Mouse (Mus musculus): Measurements from ENCODE around the gene Spag7. TPM values are rescaled to one million over a fixed set of nuclear protein-coding genes. Genes with fewer than 3 reads are reported as not detected.

Spag7 gene
- total RNA-seq, 2 experiments from 2014 or later: 45.8 to 53.7 TPM

GRCm38 (mm10) chr11:70645461-70646258 is 23.6 kb downstream of the Spag7 start:
- DNase-seq (ENCODE audit: low spot score in 2 of 2): no peak

DNA sequence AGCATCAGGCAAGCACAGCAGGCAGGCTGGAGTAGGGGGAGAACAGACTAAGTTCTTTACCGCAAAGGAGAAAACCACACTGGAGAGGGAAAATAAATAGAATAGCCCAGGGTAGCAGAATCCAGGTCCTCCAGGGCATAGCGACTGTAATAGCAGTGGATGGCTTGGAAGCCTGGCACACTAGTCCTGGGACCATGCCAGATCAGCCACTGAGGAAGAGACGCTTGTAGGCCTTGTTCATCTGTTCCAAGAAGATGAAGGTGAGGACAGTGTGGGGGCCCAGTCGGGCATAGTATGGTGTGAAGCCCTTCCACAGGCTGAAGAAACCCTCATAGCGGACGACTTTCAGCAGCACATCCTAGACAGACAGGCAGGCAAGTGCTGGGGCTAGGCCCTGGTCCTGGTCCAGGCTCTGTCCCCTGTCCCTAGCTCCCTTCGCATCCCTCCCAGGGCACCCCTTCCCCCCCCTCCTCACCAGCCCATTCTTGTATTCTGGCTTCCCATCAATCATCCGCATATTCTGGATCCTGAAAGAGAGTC is 24.6 kb downstream of the Spag7 start:
- no peak for DNase-seq (ENCODE audit: low spot score in 2 of 2)

- no peak for DNase-seq (ENCODE audit: low spot score in 2 of 2)
Measured at GRCm38 (mm10) chr11:70643051-70643450, 26.2 kb downstream of the Spag7 start.

DNA sequence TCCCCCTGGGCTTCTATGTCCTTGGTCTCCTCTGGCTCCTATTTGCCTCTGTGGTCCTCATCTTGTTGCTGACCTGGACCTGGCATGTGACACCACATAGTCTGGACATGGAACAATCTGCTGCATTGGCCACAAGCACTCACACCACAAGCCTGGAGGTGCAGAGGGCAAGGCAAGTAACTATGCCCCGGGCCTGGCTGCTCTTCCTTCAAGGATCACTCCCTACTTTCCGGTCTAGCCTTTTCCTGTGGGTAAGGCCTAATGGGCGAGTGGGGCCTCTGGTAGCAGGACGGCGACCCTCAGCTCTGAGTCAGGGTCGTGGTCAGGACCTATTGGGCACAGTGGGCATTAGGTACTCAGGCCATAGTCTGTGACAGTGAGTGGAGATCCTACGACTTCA is 28.0 kb downstream of the Spag7 start:
- DNase-seq (ENCODE audit: low spot score in 2 of 2): no peak

- DNase-seq (ENCODE audit: low spot score in 2 of 2): no peak
Measured at GRCm38 (mm10) chr11:70639976-70640375, 29.2 kb downstream of the Spag7 start.

DNA sequence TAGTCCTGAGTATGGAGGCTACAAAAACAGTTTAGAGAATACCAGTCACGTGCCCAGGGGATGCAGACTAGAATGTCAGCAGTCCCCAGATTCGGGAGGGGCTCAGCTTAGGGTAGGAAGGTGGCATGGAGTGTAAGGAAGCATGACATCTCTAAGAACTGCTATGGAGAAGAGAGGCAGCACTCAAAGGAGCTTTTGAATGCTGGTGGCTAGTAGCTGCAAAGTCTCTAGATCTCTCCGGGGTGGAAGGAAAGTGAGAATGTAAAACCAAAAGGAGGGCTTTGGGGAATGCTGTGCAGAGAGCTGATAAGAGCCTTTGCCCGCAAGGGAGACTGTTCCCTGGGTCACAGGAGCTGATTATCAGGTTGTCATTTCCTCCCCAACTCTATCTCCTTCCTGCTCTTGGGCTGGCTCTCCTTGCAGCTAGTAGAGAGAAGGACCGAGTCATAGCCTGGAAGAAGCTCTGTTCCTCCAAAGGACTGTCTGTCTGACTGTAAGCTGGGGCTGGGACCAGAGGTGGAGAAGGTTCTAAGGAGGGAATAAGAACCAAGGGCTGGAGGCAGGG is 30.4 kb downstream of the Spag7 start, which contains the start of gene Gp1ba:
Gene Gp1ba, plus strand, starts transcription at position 409 of the 565 bp plus-strand sequence.
- DNase-seq (ENCODE audit: low spot score in 2 of 2): no peak

- DNase-seq (ENCODE audit: low spot score in 2 of 2): no peak
Measured at GRCm38 (mm10) chr11:70638293-70638692, 30.9 kb downstream of the Spag7 start.

GRCm38 (mm10) chr11:70637764-70638163 is 31.5 kb downstream of the Spag7 start:
- DNase-seq (ENCODE audit: low spot score in 2 of 2): no peak

DNA sequence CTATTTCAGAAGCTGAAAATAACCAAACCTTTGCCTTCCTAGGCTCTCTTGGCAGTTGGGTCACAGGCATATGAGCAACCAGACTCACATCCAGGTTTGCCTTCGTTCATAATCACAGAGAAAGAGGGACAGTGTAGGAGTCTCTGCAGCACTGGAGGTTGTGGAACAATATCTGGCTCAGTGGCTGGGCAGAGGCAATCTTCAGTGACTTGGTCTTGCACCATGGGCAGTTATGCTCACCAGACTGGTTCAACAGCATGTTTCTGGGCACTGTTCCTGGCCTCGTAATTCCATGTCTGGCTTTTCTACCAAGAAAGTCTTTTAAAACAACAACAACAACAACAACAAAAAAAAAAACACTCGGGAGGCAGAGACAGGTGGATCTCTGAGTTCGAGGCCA is 33.6 kb downstream of the Spag7 start:
- no peak for DNase-seq (ENCODE audit: low spot score in 2 of 2)

- no peak for DNase-seq (ENCODE audit: low spot score in 2 of 2)
Measured at GRCm38 (mm10) chr11:70630129-70630528, 39.1 kb downstream of the Spag7 start.

- DNase-seq (ENCODE audit: low spot score in 2 of 2): no peak
Measured at GRCm38 (mm10) chr11:70629557-70629956, 39.7 kb downstream of the Spag7 start.

- DNase-seq (ENCODE audit: low spot score in 2 of 2): no peak
Measured at GRCm38 (mm10) chr11:70628431-70628830, 40.8 kb downstream of the Spag7 start.

DNA sequence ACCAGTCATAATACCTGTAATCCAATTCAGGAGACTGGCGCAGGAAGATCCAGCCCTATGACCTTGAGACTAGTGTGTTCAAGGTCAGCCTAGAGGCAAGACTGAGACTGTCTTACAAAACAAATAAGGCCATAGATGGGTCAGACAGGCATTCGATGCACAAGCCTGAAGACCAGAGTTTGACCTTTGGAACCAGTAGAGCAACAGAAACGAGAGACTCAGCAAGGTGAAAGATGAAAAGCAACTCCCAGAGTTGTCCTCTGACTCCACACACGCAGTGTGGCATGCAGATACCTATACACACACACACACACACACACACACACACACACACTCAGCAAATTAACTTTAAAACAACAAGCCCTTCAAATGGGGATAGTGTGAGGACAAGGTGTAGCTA is 42.3 kb downstream of the Spag7 start:
- no peak for DNase-seq (ENCODE audit: low spot score in 2 of 2)

DNA sequence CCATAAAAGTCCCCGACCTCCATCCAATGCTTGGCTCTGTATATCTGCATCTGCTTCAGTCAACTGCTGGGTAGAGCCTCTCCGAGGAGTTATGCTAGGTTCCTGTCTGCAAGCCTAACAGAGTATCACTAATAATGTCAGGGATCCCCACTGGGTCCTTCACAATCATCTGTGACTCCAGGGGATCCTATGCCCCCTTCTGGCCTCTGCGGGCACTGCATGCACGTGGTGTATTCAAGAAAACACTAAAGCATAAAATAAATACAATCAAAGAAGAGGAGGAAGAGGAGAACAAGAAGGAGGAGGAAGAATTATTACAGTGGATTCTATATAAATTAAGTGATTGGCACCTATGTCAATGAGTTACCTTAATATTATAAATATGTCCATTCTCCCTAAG is 43.7 kb downstream of the Spag7 start:
- DNase-seq (ENCODE audit: low spot score in 2 of 2): no peak

DNA sequence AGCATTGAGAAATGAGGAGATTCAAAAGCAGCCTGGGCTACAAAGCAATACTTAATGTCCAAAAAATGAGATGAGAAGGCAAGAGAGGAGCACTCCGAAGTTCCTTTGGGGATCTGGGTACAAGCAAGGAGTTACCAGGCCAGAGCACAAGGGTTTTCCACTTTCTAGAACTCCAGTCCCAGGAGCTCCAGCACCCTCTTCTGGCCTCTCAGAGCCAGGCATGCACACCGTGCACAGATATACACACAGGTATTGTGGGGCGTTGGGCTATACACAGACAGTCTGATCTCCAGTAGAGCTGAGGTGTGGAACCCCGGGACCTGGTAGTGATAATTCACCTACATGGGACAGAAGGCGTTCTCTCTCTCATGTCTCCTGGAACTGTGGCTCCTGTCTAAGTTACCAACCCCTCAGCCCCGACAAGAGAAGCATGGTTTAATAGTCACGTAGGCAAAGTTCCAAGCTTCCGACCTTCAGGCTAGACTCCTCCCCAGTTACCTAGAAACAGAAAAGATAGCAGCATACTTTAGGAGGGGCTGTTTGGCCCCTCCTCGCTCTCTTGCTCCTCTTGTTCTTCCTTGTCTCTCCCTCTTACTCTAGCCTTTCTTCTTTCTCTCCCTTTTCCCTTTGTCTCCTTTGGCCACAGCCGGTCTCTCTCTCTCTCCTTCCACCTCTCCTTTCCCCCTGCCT is 46.0 kb downstream of the Spag7 start:
- no peak for DNase-seq (ENCODE audit: low spot score in 2 of 2)

- DNase-seq (ENCODE audit: low spot score in 2 of 2): no peak
Measured at GRCm38 (mm10) chr11:70621972-70622814, 47.0 kb downstream of the Spag7 start.

GRCm38 (mm10) chr11:70619101-70619500 is 50.1 kb downstream of the Spag7 start, which contains the start of gene Chrne:
Chrne (minus strand) TSS chr11:70619216.
- DNase-seq (ENCODE audit: low spot score in 2 of 2): no peak

- no peak for DNase-seq (ENCODE audit: low spot score in 2 of 2)
Measured at GRCm38 (mm10) chr11:70615516-70616093, 53.6 kb downstream of the Spag7 start, which contains the start of gene 4930544D05Rik. 4930544D05Rik (plus strand) TSS chr11:70615848.

- DNase-seq (ENCODE audit: low spot score in 2 of 2): no peak
Measured at GRCm38 (mm10) chr11:70615074-70615473, 54.1 kb downstream of the Spag7 start.

All from layer of hippocampus, postnatal 14 days (tissue).